Mouse (Mus musculus) ES-Bruce4 (cell line): ENCODE measurements around the gene Mrpl1.

ENCODE experiments used
- EP300 ChIP-seq: IDR thresholded peaks from 2 replicates; pipeline ENCODE4 v1.6.1; 2011; ENCODE audit warnings: low read depth, low read length; ENCODE audit not compliant: insufficient read depth
- POLR2A ChIP-seq: IDR thresholded peaks from one replicate; pipeline ENCODE4 v1.8.1; 2011; ENCODE audit warnings: low read length; ENCODE audit not compliant: insufficient read depth

- TF ChIP-seq POLR2A (no peak), EP300 (no peak)
Measured at GRCm38 (mm10) chr5:96176121-96176520, 33.2 kb upstream of the Mrpl1 start.
